Mouse (Mus musculus): ENCODE data around the gene Ctnnd2.

DNA sequence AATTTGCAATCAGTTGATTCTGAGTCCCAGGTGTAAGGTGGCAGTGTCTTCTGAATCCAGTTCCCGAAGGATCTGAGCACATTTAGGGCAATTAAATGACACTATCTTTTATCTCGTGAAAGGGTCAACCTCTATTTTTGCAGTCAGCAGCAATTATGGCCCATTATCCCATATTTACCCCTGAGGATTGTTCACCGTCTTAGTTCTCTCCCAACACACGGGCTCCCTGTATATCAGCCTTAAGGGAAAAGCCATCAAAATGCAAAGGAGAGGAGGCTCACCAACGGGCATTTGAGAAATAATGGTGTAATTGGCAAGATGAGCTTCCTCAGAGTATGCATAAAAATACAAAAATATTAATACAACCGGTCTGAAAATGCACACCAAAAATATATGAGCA is 41.7 kb upstream of the Ctnnd2 start:
- TF ChIP-seq CTCF (IDR thresholded peaks at IDR 0.05; ENCODE audit: borderline replicate concordance, control insufficient read depth, extremely low read depth, insufficient read depth, low read length, poor library complexity): no peak
- no peak for TF ChIP-seq POLR2A (IDR thresholded peaks at IDR 0.05; ENCODE audit: control insufficient read depth, extremely low read depth, insufficient read depth, low read length, poor library complexity)
